Mouse (Mus musculus) monocyte, adult 59 days (primary cell): ENCODE data around the gene Thsd1. TPM values are rescaled to one million over a fixed set of nuclear protein-coding genes. Genes with fewer than 3 reads are reported as not detected.

ENCODE experiments used
- total RNA-seq, 2 experiments: library from RNA; stranded (reverse); gene quantifications; one replicate each; pipeline ENCODE4 v1.2.4; 2023

The Thsd1 gene
- 1 to 10 TPM in 1 of 2 experiments, under 1 TPM in 1; 0.52 to 1.0 TPM for total RNA-seq

GRCm38 (mm10) chr8:22227061-22227877, at the start of gene Thsd1:
TSS of gene Thsd1 (plus strand) at chr8:22227313.

GRCm38 (mm10) chr8:22185431-22186397, 41.4 kb upstream of the Thsd1 start, which contains the start of gene Ckap2:
TSS of gene Ckap2 (minus strand) at chr8:22185819.

GRCm38 (mm10) chr8:22192660-22193431, 34.3 kb upstream of the Thsd1 start, which contains the start of gene Vps36:
TSS of gene Vps36 (plus strand) at chr8:22192809.

GRCm38 (mm10) chr8:22282999-22283491, 55.9 kb downstream of the Thsd1 start, which contains the start of gene Tpte:
TSS of gene Tpte (plus strand) at chr8:22283441.

Other genes starting within 250 kb of the Thsd1 start
- gene Atp7b, start 167.0 kb upstream of the Thsd1 start, total RNA-seq, result under 1 TPM; 0.09 to 0.18 TPM
- 10 to 100 TPM in 1 of 2 experiments, 1 to 10 TPM in 1; 9.1 to 13.5 TPM for gene Alg11, start 166.6 kb upstream of the Thsd1 start, total RNA-seq
- not detected for gene Nek5, start 102.3 kb upstream of the Thsd1 start, total RNA-seq
- 1 to 10 TPM; 2.9 to 3.1 TPM for gene Nek3, start 60.9 kb upstream of the Thsd1 start, total RNA-seq
- gene Ckap2, start 41.5 kb upstream of the Thsd1 start, total RNA-seq, result under 1 TPM; 0.73 to 0.92 TPM
- 10 to 100 TPM; 21.4 to 23.1 TPM for gene Vps36, start 34.5 kb upstream of the Thsd1 start, total RNA-seq
- gene Tpte, start 56.1 kb downstream of the Thsd1 start, total RNA-seq, result not detected
- gene Slc25a15, start 171.3 kb downstream of the Thsd1 start, total RNA-seq, result 1 to 10 TPM; 4.1 to 4.4 TPM
- 1 to 10 TPM; 9.4 to 9.7 TPM for gene Mrps31, start 184.0 kb downstream of the Thsd1 start, total RNA-seq